Mouse (Mus musculus) urinary bladder, postnatal 25 days (tissue): ENCODE measurements around the gene Runx1.

Source experiments
- DNase-seq: peaks from one replicate; pipeline ENCODE4 v3.0.0; 2022; ENCODE audit warnings: low spot score

Runx1 gene

DNA sequence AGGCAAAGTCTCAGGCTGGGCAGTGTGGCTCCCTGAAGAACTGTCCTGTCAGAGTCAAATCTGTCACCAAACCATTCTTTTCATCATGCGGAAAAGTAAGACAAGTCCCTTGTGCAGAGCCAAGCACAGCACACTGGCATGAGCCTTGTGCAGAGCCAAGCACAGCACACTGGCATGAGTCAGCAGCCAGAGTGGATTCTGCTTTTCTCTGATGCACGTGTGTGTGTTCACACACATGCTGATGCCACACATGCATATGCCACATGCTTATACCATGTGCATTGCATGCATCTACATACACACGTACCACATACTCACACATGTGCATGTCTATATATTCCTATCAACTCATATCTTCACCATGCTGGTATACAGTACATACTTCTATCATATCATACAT lies 174.7 kb downstream of the Runx1 start:
- DNase-seq = no peak

DNA sequence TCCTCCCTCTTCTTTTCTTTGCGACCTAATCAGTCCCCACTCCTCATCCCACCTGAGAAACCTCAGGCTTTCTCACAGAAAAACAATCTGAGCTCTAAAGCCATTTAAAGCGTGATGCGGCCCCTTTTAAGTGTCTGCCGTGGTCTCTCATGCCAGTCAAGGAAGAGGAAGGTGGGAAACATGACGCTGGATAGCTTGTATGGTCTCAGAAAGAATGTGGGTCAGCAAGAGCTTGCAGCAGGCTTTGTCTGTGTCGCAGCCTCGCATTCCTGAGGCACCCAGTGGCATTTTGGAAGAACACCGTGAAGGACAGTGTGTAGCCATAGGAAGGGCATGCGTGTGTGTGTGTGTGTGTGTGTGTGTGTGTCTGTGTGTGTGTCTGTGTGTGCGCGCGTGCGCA lies 179.8 kb downstream of the Runx1 start:
- no peak for DNase-seq

DNA sequence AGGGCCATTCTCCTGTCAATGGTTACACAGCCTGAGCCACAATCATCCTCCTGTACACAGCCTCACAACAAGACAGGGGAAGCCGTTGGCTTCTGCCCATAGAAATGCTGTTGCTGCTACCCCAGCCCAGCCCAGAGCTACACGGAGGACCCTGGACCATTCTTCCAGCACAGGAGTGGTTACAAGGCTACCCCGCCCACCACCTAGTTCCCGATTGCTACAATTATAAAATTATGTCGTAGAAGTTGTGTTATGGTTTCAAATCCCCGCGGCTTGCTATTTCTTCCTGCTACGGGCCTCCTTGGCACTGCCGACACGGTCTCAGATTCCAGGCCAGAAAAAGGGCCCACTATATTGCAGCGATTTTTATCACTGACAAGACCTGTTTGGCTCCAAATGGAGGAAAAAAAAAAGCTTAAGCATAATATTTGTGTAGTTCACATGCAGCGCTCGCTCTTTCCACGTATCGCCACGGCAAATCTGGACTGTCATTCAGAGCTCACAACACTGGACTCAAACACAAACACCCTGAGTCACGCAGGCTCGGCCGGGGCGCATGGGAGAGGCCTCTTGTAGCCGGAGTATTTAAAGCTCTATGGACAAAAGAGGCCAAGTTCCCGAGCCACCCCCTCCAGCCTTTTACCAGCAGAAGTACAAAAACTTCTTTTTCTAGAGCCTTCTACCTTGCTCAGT lies 180.4 kb downstream of the Runx1 start:
- peak; percentile 46 for DNase-seq

DNA sequence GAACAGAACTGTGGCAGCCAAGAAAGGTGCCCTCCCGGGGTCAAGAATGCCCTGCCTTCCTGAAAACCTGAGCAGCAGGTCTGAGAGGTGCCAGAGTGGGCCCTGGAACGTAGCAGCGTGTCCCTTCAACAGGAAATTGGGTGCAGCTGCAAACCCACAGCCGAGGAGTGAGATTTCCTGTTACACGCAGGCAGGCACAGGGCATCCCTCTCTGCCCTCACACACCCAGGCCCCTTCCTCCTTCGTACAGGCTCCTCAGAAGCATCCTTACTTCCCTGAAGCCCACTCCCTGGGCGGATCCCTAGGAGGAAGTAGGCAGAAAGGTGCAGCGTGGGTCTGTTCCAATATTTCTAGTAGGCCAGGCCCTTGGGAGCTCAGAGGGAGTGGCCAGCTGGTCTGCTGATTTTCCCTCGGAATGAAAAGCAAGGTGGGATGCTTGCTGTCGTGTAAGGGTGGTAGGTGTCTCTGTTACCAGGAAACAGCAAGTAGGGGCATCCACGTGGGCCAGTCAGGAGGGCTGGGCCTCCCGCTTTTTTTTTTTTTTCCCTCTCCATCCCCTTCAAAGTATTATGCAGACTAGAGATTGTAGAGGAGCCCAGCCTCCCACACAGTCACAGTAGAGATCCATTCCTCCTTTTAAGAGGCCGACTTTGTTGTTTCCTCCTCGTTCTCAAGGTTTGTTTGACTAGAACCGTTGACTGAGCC lies 181.1 kb downstream of the Runx1 start:
- DNase-seq = no peak

DNA sequence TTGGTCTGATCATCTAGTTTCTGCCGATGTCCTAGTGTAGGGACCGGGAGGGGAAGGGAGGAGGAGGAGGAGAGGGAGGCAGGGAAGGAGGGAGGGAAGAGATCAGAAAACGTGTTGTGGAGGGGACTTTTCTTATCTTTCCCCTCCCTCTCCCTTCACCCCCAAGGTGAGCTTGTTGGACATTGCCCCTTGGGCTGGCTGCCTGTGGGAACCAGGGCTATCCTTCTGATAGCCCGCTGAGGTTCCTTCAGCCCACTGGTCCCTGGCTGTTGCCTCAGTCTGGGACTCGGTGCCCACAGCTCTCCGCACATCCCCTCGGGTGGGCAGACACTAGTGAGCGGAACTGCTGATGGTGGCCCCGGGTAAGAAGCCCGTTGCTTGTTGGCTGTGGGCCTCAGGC lies 181.6 kb downstream of the Runx1 start:
- DNase-seq = no peak

DNA sequence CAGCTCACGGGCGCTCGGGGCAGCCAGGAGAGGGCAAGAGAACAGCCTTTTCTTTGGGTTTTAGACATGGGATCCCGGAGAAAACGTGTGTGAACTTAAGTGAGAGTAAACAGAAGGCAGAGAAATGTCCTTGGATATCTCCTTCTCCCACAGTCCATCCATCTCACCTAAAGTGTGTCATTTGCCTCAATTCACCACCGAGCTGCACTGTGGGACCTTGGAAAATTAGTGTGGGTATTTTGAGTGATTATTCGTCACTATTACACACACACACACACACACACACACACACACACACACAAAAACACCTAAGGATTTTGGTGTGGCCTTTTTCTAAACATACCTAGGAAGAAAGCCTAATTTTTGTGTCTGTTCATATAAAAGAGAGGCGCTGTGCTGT lies 183.7 kb downstream of the Runx1 start:
- no peak for DNase-seq

DNA sequence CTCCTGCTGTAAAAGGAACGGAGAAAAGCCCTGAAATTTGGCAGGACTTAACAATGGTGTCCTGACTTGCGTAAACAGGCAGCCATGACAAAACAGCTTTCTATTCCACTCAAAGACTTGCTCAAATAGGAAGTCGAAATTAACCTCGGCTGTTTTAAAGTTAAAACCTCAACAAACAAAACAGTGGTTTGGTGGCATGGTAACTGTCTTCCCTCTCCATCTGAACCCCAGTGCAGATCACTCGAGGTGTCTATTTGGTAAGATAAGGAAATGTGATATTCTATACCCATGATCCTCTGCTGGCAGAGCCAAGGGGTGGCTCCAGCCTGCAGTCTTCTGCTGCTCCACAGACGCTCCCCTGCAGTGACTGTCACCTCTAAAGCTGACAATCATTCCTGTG lies 184.9 kb downstream of the Runx1 start:
- DNase-seq = no peak

DNA sequence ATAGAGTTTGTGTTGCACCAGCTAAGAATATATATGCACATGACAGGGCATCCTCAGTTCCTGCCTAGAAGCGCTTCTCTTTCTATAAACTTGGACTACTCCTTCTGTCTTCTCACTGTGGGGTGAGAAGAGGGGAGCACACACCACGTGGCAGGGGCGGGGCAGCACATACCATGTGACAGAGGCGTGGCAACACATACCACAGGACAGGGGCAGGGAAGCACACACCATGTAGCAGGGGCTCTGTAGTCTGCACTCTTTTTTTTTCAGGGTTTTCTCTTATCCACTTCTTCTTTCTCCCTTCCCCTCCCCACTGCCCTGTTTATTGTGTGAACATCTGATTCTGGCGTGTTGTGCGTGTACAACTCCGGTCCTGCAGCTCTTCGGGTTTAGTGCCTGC lies 186.9 kb downstream of the Runx1 start:
- no peak for DNase-seq

DNA sequence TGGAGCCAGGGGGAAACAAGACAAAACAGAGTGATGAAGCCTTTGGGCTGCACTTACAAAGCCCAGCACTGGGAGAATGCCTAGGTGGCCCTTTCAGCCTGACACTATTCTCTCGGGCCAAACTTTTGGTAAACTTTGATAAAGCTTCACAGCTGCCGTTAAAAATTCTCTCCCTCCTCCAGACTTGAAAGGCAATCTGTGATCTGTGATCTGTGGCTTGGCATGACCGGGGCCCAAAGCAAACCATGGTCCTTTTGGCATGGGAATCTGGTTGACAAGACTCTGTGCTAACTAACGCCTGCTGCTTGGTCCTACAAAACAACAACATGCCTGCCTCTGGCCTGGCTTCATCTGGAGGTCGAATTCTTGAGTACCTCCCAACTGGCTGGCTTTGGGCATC lies 188.9 kb downstream of the Runx1 start:
- DNase-seq = no peak

DNA sequence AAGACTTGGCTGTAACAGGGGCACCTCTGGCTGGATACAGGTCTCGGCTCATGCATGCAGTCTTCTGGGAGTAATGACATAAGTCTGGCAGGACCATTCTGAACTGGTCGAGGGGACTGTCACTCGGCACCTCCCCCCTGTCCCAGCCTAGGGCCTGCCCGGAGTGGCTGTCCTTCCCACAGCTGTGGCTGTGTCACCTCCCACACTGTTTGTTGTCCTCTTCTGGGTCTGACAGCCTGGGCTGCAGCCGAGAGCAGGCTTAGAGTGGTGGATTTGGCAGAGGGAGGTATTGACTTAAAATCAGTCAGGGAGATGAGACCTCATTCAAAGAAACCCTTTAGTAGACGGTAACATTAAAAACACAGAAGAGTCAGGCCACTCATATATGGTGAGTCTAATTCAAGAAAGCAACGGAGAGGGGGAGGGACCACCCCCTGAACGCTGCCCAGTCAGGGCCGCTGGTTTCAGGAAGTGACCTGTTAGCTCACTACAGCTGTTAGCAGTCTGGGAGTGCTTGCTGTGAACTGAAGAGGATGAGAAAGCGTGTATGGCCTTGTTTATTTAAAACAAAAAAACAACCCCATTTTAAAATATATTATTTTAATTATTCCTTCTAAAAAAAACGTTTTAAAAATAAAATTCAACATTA lies 193.7 kb downstream of the Runx1 start:
- DNase-seq = no peak

DNA sequence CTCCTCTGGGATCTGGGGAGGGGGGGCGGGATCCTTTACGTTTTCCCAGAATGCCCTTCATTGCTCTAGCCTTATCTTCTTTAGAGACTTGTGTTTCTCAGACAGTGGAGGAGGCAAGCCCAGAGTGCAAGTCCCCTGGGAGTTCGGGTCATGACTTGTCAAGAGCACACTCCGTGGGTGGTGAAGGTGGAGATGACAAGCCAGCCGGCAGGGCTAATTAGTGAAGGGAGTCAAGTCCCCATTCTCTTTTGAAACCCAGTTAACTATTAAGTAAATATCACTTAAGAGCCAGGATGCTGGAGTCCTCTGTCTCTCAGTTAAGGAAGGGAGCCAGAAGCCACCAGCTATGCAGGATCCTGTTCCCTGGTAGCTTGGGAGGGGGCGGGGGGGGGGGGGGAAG lies 194.3 kb downstream of the Runx1 start:
- no peak for DNase-seq

DNA sequence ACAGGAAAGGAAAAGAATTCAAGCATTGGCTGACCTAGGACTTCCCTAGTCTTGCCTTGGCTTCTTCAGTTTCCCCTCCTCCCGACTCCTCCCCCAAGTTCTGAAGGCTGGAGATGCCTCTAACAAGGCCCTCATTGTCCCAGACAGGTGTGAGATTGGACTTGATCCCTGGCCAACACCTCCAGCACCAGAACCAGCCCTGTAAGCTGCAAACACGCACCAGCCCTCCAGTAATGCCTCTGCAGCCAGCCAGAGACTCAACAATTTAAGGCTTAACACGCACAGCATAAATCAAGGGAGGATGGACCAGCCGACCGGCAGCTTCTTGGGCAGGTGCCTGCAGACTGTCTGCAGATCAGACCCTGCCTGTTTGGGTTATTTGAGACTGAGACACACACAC lies 195.0 kb downstream of the Runx1 start:
- no peak for DNase-seq

DNA sequence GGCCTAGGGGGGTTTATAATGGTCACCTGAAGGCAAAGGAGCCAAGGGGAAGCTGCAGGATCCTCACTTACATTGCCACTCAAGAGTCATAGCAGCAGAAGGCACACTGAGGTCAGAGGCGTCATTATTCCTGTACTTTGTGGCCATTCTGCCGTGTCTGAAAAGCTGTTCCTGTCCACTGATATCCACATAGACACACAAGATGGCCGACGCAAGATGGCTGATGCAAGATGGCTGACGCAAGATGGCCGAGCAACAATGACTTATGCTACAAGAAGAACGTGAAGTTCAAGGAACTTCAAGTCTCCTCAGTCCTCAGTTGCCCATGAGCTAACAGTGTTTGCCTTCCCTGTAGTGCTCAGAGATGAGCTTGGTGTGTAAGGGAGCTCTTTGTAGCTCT lies 196.1 kb downstream of the Runx1 start:
- no peak for DNase-seq

DNA sequence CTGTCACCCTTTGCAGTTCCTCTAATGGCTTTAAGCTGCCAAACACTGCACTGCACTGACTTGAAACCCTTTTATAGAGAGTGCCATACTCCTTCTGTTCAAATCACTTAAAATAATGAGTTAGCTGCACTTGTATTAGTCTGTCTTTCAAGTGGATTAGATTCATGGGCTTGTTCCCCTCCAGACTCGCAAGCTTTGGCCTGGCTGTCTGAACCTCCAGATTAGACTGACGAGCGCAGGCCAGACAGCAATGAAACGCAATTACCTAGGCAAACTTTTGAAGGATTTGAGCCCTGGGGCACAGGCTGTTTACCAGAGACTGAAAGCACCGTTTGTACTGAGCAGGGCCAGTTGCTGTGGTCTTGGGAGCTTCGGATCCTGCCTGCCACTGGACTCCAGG lies 198.7 kb downstream of the Runx1 start:
- no peak for DNase-seq

DNA sequence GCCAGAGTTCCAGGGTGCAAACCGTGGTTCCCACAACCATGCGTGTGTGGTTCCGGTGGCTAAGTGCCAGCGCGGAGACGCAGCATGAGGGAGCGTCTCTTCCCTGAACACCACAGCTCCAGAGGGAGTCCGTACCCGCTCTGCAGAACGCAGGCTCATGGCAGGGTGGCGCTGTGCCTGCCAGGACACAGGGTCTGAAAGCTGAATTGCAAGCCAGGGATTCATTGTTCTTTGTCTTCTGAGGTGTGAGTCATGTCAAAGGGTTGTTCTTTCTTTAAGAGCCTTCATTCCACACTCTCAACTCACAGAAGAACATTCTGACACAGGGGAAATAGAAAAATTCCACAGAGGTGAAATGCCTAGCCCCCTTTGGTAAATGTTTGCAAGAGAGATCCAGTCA lies 202.0 kb downstream of the Runx1 start:
- no peak for DNase-seq

DNA sequence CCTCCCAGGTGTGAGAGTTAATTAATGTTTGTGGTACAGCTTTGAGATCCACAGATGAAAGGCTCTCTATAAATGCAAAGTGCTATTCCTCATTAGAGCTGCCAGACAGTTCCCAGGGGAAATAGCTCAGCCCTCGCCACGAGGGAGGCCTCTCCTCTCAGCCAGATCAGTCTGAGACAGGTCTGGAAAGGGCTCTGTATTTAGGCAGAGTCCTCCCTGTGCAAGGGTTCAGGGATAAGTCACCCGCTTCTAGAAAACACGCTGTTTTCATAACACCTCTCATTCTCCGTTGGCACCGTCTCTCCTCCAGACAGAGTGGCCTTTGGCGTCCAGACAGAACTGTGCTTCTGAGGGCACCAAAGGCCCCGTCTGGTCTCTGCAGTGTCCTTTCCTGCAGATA lies 204.1 kb downstream of the Runx1 start:
- DNase-seq = no peak

DNA sequence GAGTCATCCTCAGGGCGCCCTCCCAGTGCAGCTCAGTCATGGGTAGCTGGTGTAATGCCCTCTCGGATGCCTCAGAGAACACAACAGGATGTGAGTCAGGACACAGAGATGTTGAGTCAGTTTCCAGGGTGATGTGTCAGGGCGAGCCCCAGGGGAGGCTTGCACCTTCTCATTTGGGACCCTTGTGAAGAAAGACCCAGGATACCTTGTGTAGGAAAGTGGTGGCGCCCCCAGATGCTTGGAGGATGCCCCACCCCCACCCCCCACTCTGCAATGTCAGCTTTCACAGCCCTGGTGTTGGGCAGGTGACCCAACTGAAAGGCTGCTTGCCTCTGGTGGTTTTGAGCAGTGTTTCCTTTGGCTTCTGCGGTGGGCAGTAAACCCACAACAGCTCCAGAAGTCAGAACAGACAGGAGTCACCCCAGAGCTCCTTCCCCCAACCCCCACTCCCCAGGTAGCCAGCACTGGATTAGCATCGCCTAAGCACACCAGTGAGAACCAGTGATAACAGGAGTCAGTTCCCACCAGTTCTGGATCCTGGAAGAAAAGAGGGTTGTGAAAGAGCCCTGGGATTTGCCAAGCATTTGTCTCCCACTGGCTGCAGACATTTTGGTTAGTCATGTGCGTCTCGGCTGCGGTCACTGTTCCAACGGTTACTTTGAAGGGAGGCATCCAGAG lies 205.0 kb downstream of the Runx1 start:
- DNase-seq = no peak

DNA sequence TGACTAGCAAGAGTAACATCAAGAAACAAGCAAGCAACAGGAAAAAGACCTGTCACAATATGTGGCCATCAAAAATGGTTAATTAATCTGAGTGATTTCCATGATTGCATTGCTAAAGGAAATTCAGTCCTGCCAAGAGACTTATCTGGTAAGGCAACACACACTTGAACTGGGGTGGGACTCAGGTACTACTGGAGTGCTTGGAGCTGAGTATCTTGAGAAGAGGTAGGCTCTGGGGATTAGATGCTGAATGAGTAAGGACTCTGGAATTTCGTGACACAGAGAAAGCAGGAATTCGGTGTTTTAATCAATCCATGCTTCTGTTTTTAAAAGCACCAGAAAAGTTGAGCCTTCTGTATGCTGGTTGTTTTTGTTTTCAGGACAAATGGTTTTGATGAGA lies 209.1 kb downstream of the Runx1 start:
- DNase-seq = no peak

DNA sequence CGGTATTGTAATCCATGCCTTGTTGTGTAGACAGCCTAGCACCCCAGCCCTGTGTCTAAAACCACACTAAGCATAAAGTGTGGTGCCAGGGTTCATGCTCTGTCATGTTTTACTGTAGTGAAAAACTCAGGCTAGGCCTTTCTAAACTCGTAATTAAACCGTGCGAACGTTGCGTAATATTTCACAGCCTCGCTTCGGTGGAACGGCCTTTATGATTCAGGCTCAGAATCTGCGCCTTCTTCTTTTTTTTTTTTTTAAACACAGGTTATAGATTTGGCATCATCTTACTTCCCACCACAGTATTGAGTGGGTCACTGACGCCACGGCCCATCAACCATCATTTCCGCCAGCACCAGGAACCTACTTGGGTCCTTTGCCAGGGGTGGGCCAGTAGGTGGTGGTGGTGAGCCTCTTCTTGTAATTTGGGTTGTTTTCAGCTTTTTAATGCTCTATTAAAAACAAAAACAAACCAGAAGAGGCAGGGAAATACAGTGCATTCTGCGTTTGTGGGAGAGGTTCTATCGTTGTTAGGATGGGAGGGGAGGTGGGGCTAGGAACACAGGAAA lies 210.6 kb downstream of the Runx1 start:
- no peak for DNase-seq

DNA sequence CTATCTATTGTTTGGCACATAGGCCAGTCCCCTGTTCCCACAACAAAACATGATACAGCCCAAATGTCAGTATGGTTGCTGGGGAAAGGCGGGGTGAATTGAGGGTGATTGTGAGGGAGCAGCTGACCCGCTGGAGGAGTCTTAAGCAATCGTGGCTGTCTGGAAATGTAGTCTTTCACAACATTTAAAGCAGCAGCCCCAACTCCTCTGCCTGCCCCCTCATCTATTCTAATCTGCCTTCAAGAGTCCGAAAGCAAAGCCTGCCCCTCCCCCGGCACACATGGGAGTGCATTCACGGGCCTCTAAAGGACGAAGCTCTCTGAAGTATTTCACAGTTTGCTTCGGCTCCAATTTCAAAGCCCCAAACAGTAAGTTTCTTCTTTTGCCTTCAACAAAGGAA lies 213.4 kb downstream of the Runx1 start:
- no peak for DNase-seq

DNA sequence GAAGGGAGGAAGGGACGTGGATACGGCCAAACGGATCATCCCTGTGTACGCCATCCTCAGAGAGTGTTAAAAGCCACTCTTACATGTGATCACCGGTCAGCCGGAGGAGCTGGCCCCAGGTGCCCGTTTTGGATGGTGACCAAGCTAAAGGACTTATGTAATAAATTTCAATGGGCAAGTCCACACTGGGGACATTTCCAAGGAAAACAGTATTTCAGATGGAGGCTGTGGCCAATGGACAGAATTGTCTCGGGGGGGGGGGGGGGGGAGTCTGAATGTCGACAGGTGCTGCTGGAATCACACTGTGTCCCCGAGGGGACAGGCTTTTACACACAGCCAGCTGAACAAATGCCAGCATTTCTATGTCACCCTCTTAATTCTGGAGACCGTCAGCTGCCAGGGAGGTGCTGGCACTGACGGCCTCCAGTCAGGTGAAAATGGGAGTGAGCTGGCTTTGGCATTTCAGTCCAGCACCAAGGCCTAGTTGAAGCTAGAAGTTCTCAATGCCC lies 214.3 kb downstream of the Runx1 start:
- DNase-seq = no peak

DNA sequence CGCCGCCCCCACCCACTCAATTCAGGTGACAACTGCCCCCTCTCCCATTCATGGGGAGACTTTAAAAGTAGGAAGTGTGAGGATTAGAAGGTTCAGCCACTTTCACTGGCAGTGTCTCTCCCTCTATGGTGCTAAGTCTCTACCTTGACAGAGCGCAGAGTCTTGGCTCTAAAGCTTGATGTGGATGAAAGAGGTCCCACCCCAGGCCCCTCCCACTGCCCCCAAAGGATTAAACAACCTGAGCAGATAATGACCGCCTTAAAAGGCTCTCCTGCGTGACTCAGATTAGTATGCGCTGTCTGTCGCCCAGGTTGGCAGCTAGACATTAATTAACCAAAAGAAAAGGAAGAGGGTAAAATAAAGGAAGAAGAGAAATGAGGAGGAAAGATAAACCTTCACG lies 215.5 kb downstream of the Runx1 start:
- no peak for DNase-seq

DNA sequence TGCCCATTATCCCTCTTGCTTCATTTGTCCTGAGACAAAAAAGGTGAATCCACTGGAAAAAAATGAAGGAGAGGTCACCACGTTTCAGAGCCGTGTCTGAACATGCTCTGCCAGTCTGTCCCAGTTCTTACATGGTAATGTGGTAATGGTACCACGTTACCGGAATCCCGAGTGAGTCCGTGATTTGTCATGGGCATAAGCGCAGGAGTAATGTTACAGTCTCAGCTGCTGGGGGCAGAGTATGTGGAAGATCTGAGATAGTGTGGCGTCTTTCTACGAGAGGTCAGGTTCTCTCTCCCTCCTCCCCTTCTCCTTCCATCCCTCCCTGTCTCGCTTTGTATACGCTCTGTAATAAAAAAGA lies 216.3 kb downstream of the Runx1 start:
- no peak for DNase-seq
